Mouse (Mus musculus): ENCODE measurements around the gene Adarb1.

GRCm38 (mm10) chr10:77242871-77243270 lies 175.2 kb downstream of the Adarb1 start:
- TF ChIP-seq CTCF (IDR thresholded peaks at IDR 0.05; ENCODE audit: control insufficient read depth, insufficient read depth, insufficient read length) (no peak), FOSL1 (IDR thresholded peaks at IDR 0.05; ENCODE audit: insufficient read depth, low read length, poor library complexity, severe bottlenecking) (no peak), USF1 (IDR thresholded peaks at IDR 0.05; ENCODE audit: low read depth) (no peak)
